Mouse (Mus musculus) cerebellum, adult 2 months (tissue): ENCODE measurements around the gene Ten1.

Experiments used
- CTCF ChIP-seq: fragments of 200-500 bp; IDR thresholded peaks from 2 replicates; pipeline ENCODE4 v1.5.1; 2011; ENCODE audit warnings: low read depth, mild to moderate bottlenecking, control low read depth, low read length, moderate library complexity, borderline replicate concordance; ENCODE audit not compliant: insufficient read depth
- POLR2A ChIP-seq: fragments of 200-500 bp; IDR thresholded peaks from 2 replicates; pipeline ENCODE4 v1.6.1; 2011; ENCODE audit warnings: low read length, control low read depth, borderline replicate concordance; ENCODE audit not compliant: insufficient read depth

DNA sequence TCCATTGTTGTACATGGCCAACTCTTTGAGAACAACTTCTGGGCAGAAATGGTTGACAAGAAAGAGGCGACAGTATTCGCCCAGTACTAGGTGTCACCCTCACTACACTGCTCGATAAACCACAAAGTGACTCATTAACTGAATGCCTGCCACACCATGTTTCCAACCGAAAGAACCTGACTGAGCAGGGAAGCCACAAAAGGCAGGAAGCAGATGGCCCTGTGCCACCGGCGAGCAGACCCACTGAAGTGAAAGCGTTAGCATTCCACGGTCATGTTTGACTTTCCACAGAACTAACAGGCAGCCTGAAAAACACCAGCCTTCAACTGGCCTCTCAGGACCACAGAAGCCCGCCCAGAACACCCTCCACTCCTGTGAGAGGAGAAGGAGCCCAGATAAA lies 56.0 kb downstream of the Ten1 start:
- no peak for TF ChIP-seq POLR2A
- TF ChIP-seq CTCF, result no peak
